Mouse (Mus musculus) ovary, adult 18-20 months (tissue): ENCODE results near the gene Frmpd4.
A peak's percentile ranks its signal among the peaks of the same experiment; 100 is the strongest.

ENCODE experiments used
- DNase-seq: peaks from one replicate; pipeline ENCODE4 v3.0.0; 2022; ENCODE audit warnings: low spot score, mixed read lengths

Frmpd4 gene

DNA sequence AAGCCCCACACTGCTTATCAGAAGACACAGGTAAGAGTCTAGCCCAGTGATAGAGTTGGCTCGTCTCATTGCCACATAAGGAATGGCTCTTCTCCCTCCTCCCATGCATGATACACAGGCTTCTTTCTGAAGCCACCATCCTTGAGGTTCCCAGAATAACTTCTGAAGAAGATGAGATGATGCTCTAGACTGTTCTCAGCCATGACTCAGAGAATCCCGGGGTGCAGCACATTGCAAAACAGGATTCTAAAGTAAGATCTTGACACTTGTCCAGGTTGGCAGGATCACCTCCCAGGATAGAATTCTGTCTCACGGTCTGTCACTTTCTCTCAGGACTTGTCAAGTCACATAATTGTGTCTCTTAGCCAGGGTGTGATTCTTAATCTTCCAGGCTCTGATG is 1024.2 kb downstream of the Frmpd4 start:
- DNase-seq: no peak

DNA sequence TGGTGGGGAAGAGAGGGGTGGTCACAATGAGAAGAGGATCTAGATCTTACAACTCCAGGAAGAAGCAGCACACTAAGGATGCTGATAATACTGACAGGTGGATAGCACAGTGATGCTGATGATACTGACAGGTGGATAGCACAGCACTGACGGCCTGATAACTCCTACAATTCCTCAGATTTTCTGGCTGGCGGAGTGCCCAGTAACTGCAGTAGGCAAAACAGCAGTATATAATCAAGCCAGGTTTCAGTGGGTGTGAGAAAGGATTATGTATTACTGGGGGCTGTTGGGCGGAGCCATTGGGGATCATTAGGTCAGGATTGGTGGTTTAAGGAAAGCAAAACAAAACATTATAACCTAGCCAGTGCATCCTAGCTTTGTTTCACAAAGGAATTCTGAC is 1053.9 kb downstream of the Frmpd4 start:
- DNase-seq: no peak

DNA sequence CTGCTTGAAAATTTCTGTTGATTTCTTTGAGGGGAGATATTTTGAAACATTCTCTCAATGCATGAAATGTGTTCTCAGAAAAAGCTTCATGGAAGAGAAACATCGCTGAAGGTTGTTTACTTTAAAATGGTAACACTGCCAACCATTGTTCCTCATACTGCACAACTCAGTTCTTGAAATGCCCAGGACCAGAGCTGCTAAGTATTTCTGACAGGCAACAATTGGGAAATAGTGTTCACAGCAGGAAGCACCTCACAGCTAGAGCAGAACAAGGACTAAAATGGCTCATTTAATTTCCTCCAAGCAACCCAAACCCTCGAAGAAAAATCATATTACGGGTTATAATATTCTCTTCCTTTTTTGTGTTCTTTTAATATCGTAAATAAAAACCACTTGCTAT is 1054.5 kb downstream of the Frmpd4 start:
- DNase-seq: no peak

DNA sequence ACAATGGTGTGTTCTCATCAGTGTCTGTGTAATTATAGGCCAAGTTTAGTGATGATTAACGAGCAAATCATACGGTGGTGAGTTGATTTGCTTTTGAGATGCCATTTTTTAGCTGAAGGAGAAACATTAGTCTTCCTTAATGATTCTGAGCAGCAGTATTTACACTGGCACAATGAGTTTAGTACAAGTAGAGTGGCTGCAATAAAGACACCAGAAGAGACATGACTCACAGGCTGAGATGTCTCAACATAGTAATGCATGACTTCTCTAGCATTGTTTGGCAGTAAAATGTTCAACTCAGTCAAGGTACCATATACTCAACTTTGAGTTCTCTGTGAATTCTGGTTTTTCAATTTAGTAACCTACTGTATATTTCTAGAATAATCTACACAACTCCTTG is 1058.6 kb downstream of the Frmpd4 start:
- no peak for DNase-seq

DNA sequence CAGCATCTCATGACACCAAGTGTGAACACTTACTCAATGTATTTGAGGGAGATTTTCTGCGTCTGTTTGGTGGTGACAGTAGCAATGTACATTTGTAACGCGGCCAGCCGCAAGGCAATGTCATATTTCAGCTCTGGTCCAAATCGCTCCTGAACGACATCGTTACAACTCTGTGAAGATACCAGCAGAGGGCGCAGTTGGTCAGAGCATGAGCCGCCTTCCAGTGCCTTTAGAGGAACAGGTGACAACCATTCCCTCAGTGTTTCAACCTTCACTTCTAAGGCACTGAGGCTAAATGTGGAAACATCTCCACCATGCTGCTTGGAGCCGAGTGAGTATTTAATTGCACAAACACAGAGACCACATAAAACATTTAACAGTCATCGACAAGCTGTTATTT is 1079.3 kb downstream of the Frmpd4 start:
- DNase-seq: peak; percentile 2

DNA sequence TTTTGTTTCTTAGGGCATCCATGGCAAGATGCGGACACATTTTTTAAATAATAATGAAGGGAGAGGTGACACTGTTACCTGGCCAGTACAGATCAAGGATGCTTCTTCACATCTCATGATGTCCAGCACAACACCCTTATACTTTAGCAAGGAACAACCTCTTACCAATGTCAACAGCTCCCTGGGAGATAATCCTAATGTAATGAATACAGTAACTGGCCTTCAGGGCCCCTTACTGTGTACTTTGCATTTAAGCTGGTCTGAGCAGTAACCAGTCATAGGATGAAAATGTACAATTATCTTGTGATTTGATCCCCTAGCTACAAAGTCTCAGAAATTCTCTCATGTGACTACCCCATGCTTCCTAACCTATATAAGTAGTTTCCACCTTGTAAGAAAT is 1084.8 kb downstream of the Frmpd4 start:
- no peak for DNase-seq

DNA sequence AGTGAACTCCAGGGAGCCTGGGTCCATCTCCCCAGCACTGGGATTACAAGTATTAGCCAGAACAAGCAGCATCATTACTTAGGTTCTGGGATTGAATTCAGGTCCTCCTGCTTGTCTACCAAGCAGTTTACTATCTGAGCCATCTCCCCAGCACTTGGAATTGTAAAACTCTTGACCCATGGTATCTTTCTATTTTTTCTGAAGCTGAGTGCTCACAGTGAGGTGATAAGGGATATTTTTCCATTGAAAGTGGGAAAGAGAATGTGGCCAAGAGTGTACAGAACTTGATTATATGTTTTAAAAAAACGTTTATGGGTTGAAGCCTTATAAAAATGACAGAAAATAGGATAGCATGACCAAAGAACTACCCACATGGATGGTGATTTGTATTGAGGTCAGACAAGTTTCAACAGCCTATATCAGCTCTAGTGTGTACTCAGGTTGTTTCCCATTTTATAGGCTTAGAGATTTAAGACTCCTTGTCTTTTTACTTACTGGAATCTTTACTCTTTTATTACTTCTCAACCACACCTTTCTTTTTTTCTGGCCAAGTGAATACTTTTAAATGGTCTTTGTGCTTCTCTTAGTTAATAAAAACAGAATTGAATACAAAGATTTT is 1085.3 kb downstream of the Frmpd4 start:
- no peak for DNase-seq

DNA sequence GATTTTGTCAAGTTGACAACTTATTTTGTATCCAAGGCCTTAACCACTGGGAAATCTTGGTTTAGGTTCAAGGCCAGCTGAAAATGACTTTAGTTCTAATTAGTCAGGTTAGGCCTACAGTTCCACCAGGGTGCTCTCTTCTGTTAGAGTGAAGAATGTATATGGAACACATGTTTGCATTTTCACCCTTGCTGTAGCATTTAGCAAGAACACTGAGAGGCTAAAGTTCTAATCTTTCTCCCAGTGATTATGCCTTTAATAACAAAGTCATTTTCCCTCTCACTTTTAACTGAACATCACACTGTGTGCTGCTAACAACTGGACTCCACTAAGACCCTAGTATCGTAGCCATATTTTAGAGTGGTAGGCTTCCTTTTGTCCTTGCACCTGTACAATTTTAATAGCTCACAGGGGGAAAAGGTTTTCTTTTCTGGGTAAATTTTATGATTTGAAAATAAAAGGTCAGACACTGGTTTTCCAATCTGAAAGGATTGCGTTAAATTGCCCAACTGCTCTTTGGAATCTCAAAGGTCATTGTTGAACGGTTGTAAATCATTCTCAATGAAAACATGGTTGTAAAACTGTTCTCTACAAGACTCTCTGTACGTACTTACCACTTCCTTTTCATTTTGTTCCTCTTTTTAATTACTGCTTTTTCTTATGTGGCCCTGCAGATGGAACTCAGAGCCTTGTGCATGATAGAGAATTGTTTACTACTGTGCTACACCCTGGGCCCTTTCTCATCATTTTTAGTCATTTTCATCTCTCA is 1093.4 kb downstream of the Frmpd4 start:
- no peak for DNase-seq

DNA sequence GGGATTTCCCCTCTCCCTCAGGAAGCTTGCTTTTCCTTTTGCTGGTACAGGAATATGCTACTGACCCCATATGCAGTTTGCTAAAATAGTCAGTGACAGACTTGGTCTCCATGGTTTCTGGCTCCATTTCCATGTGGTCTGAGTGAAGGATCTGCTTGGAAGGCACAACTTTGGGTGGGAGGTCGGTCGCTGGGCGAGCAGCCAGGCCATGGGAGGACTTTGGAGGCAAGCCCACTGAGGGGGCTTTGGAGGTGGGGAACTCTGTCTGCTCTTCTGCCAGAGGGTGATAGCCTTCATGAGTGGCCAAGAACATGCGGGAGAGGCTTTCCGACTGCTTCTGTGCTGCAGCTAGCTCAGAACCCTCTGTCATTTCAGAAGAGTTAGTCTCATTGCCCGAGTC is 1099.4 kb downstream of the Frmpd4 start:
- DNase-seq: no peak

DNA sequence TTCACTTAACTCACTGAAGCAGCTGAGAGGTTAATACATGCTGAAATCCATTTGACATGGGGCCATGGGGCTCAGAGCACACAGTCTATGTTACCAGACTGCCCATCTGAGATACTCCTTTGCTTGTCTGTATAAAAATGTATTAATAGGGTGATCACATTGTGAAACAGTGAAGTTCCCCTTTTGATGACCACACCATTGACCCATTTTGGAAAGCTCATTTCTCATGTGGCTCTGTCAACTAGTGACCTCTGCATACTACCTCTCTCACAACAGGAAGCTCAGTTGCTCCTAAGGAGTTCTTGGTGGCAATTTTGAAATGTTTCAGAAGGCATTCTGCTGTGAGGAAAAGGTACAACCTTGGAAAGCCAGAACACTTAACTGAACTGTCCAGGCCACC is 1142.1 kb downstream of the Frmpd4 start:
- no peak for DNase-seq

DNA sequence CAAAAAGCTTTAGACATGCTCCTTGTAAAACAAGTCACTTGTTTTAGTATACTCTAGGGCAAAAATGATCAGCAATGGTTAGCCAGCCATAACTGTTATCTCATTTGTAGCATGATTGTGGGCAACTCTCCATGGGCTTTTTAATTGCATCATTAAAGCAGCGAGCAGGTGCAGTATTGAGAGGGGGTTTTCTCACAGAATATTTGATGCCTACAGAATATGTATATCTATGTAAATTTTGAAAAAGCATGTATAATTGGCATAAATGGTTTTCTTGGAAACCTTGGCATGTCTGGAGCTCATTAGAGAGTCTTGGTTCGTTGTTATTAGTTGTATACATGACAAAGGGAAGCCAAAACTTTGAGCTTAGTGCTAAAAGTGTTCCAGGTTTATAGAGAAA is 1143.1 kb downstream of the Frmpd4 start:
- no peak for DNase-seq
